Mouse (Mus musculus) kidney, embryonic 14.5 days (tissue): Measurements from ENCODE around the gene Tbcc. TPM values are rescaled to one million over a fixed set of nuclear protein-coding genes. Genes with fewer than 3 reads are reported as not detected.
A peak's percentile ranks its signal among the peaks of the same experiment; 100 is the strongest.

Experiments used
- ATAC-seq: fragments of 200-750 bp; cut with Nextera tagmentation; 2 replicates; pipeline ENCODE4 v1.8.0; 2017; ENCODE audit warnings: moderate number of reproducible peaks, mild to moderate bottlenecking, moderate TSS enrichment, moderate library complexity; ENCODE audit not compliant: low FRiP score, low TSS enrichment
- H3K27ac ChIP-seq: fragments of 300-500 bp; sonication (generic); 2 replicates; pipeline ENCODE4 v1.5.1; 2014; ENCODE audit warnings: low read depth, mild to moderate bottlenecking, low read length, moderate library complexity, mixed read lengths
- H3K27me3 ChIP-seq: fragments of 300-500 bp; sonication (generic); 2 replicates; pipeline ENCODE4 v1.6.1; 2014; ENCODE audit warnings: mild to moderate bottlenecking, low read length; ENCODE audit not compliant: control insufficient read depth, insufficient read depth
- H3K36me3 ChIP-seq: fragments of 300-500 bp; sonication (generic); 2 replicates; pipeline ENCODE4 v1.6.1; 2014; ENCODE audit warnings: low read length, mixed read lengths; ENCODE audit not compliant: control insufficient read depth, insufficient read depth
- H3K4me1 ChIP-seq: fragments of 300-500 bp; sonication (generic); 2 replicates; pipeline ENCODE4 v1.6.1; 2014; ENCODE audit warnings: low read length, mixed read lengths; ENCODE audit not compliant: control insufficient read depth, insufficient read depth
- H3K4me2 ChIP-seq: fragments of 300-500 bp; sonication (generic); replicated peaks from 2 replicates; pipeline ENCODE4 v1.6.1; 2014; ENCODE audit warnings: low read depth, mild to moderate bottlenecking, low read length
- H3K4me3 ChIP-seq: fragments of 300-500 bp; sonication (generic); 2 replicates; pipeline ENCODE4 v1.5.1; 2014; ENCODE audit warnings: mild to moderate bottlenecking, low read length
- H3K9ac ChIP-seq: fragments of 300-500 bp; sonication (generic); 2 replicates; pipeline ENCODE4 v1.6.1; 2014; ENCODE audit warnings: low read depth, mild to moderate bottlenecking, low read length, moderate library complexity
- H3K9me3 ChIP-seq: fragments of 300-500 bp; sonication (generic); 2 replicates; pipeline ENCODE4 v1.6.1; 2016; ENCODE audit warnings: low read length; ENCODE audit not compliant: control insufficient read depth
- WGBS: fragments of 180-500 bp; shearing (Covaris S2); extraction: QIAGEN DNeasy Blood & Tissue Kit; methylation state at CpG from one replicate; pipeline ENCODE4 v1.1.7; 2014; 5-methylcytosine and 5-hydroxymethylcytosine counted together
- polyA plus RNA-seq: library from polyadenylated mRNA; unstranded; fragments of >200 nt; fragmentation: Nextera tagmentation; extraction: Ambion mirVana; gene quantifications from 2 replicates; pipeline ENCODE4 v1.2.1, GENCODE M21; 2014

Gene Tbcc
- polyA plus RNA-seq, 1 experiment from 2014 or later: 71.0 TPM

- 85% methylated on average over 5 of the region's 5 CpGs for whole genome bisulfite sequencing
- H3K27me3 ChIP-seq: no peaks in the 10 kb centered on the region
- ATAC-seq: no peak
- no peak overlapping the region for H3K27ac ChIP-seq
- H3K9ac ChIP-seq: no peak overlapping the region
- peaks cover 1% of the 10 kb centered on the region; the same call in 1 of the 2 replicates for H3K4me1 ChIP-seq
- no peak overlapping the region for H3K4me2 ChIP-seq
- H3K9me3 ChIP-seq: no peaks in the 10 kb centered on the region
- H3K36me3 ChIP-seq: no peaks in the 10 kb centered on the region
- H3K4me3 ChIP-seq: no peak overlapping the region
These were observed 13.4 kb upstream of the Tbcc start for GRCm38 (mm10) chr17:46877061-46877460.

GRCm38 (mm10) chr17:46879841-46880311 is 10.6 kb upstream of the Tbcc start:
- no peak overlapping the region for H3K4me3 ChIP-seq
- H3K9ac ChIP-seq: no peak overlapping the region
- H3K4me2 ChIP-seq: no peak overlapping the region
- H3K27ac ChIP-seq: no peak overlapping the region
- H3K36me3 ChIP-seq: no peaks in the 10 kb centered on the region
- H3K27me3 ChIP-seq: no peaks in the 10 kb centered on the region
- 18% methylated on average over 14 of the region's 14 CpGs for WGBS
- H3K4me1 ChIP-seq: peaks cover 6% of the 10 kb centered on the region; the same call in 1 of the 2 replicates
- peak; percentile 68; the same call in 1 of the 2 replicates for ATAC-seq
- no peaks in the 10 kb centered on the region for H3K9me3 ChIP-seq

- H3K4me3 ChIP-seq: no peak overlapping the region
- H3K4me1 ChIP-seq: peaks cover 6% of the 10 kb centered on the region; the same call in 1 of the 2 replicates
- H3K27me3 ChIP-seq: no peaks in the 10 kb centered on the region
- ATAC-seq: no peak
- no peaks in the 10 kb centered on the region for H3K36me3 ChIP-seq
- no peaks in the 10 kb centered on the region for H3K9me3 ChIP-seq
- no peak overlapping the region for H3K27ac ChIP-seq
- no peak overlapping the region for H3K4me2 ChIP-seq
- 74% methylated on average over 2 of the region's 2 CpGs for WGBS
- no peak overlapping the region for H3K9ac ChIP-seq
These were observed 10.2 kb upstream of the Tbcc start for GRCm38 (mm10) chr17:46880322-46880721.

- H3K9me3 ChIP-seq: no peaks in the 10 kb centered on the region
- no peak overlapping the region for H3K4me3 ChIP-seq
- H3K4me1 ChIP-seq: peaks cover 6% of the 10 kb centered on the region; the same call in 1 of the 2 replicates
- WGBS: 93% methylated on average over 6 of the region's 6 CpGs
- H3K36me3 ChIP-seq: no peaks in the 10 kb centered on the region
- H3K9ac ChIP-seq: no peak overlapping the region
- no peak for ATAC-seq
- no peaks in the 10 kb centered on the region for H3K27me3 ChIP-seq
- H3K4me2 ChIP-seq: no peak overlapping the region
- no peak overlapping the region for H3K27ac ChIP-seq
These were observed 8.8 kb upstream of the Tbcc start for GRCm38 (mm10) chr17:46881728-46882127.

DNA sequence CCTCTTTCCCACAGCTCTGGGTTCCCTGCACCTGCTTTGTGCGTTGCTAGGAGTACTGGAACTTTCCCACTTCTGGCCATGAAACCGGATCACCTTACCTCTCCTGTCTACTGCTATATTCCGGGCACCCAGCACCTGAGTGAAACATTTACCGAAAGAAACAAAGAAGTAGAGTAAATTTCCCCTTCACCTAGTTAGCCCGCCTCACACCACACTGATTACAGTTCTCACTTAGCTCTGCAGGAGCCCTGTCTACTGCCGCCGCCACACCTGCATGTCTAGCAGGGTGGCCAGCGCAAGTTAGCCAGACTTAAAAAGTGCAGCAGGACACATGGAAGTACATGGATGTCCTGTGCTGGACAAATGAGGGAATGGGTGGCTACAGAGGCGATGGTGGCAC is 7.4 kb upstream of the Tbcc start:
- Histone ChIP-seq H3K9me3 (no peaks in the 10 kb centered on the region), H3K27ac (peak overlapping the region; percentile 42; the same call in 1 of the 2 replicates), H3K4me3 (no peak overlapping the region), H3K9ac (no peak overlapping the region), H3K27me3 (no peaks in the 10 kb centered on the region), H3K4me2 (no peak overlapping the region), H3K36me3 (no peaks in the 10 kb centered on the region), H3K4me1 (peaks cover 6% of the 10 kb centered on the region; the same call in 1 of the 2 replicates)
- ATAC-seq: no peak
- WGBS: 82% methylated on average over 9 of the region's 9 CpGs

DNA sequence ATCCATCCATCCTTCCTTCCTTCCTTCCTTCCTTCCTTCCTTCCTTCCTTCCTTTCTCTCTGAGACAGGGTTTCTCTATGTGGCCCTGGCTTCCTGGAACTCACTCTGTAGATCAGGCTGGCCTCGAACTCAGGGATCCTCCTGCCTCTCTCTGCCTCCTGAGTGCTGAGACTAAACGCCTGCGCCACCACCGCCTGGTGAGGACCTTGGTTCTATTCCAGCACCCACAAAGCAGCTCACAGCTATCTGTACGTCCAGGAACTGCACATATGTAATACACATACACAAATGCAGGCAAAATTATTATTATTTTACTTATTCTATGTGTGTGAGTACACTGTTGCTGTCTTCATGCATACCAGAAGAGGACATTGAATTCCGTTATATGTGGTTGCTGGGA is 5.7 kb upstream of the Tbcc start:
- Histone ChIP-seq H3K27ac (no peak overlapping the region), H3K4me3 (no peak overlapping the region), H3K9me3 (no peaks in the 10 kb centered on the region), H3K4me2 (no peak overlapping the region), H3K4me1 (peaks cover 9% of the 10 kb centered on the region; the same call in 1 of the 2 replicates), H3K9ac (no peak overlapping the region), H3K27me3 (no peaks in the 10 kb centered on the region), H3K36me3 (no peaks in the 10 kb centered on the region)
- no peak for ATAC-seq
- 94% methylated on average over 6 of the region's 6 CpGs for WGBS

DNA sequence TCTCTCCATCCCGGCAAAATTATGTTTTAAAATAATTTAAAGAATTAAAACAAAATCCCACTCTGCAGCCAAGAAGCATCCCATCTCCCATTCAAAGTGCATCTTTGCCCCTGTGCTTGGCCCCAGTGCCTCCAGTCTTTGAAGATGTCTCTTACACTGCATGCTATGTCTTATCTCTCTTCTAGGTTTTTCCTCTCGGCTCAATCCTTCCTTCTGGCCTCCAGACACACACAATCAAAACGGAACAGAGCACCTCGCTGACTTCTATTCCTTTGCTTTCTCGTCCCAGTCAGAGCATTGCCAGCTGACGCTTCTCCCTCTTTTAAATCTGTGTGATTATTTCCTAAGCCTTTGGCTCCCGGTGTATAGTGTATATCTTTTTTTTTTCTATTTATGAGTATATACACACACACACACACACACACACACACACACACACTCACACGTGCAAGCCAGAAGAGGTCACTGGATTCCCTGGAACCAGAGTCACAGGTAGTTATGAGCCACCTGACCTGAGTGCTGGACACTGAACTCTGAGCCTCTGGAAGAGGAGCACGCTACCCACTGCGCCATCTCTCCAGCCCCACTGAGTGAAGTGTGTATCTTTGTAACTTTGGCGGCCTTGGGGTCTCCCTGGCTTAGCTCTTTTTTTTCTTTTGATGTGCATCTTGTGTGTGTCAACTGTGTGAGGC is 5.1 kb upstream of the Tbcc start:
- ATAC-seq: no peak
- H3K36me3 ChIP-seq: no peaks in the 10 kb centered on the region
- no peaks in the 10 kb centered on the region for H3K27me3 ChIP-seq
- no peak overlapping the region for H3K4me2 ChIP-seq
- no peak overlapping the region for H3K9ac ChIP-seq
- 82% methylated on average over 11 of the region's 11 CpGs for WGBS
- no peaks in the 10 kb centered on the region for H3K9me3 ChIP-seq
- no peak overlapping the region for H3K27ac ChIP-seq
- peaks cover 9% of the 10 kb centered on the region; the same call in 1 of the 2 replicates for H3K4me1 ChIP-seq
- no peak overlapping the region for H3K4me3 ChIP-seq

GRCm38 (mm10) chr17:46885910-46886643 is 4.4 kb upstream of the Tbcc start:
- WGBS: 56% methylated on average over 17 of the region's 17 CpGs
- Histone ChIP-seq H3K4me3 (no peak overlapping the region), H3K27me3 (no peaks in the 10 kb centered on the region), H3K4me1 (peaks cover 9% of the 10 kb centered on the region; the same call in 1 of the 2 replicates), H3K36me3 (no peaks in the 10 kb centered on the region), H3K9ac (0 out of 2 replicates have a peak overlapping the region, but pooled peaks have one; percentile 2), H3K9me3 (no peaks in the 10 kb centered on the region), H3K27ac (no peak overlapping the region), H3K4me2 (no peak overlapping the region)
- no peak for ATAC-seq
